ENCODE assay signal across 17 mouse cellular contexts in genomic region chr17:48881946-48882345, GRCm38 (mm10). TPM values are rescaled to one million over a fixed set of nuclear protein-coding genes. Genes with fewer than 3 reads are reported as not detected.
DNase-seq lines count a peak whose midpoint lies in the region.
"Had no signal": no experiment of that assay in that cellular context is flagged by ENCODE, and none has a peak within 500 bp of the region (broad histone marks: within the 10 kb centered on the region; RNA-seq: fewer than 3 reads in every experiment).

No protein-coding gene starts in this region.

- intact Hi-C loops in left cerebral cortex, postnatal 4 days (cut with DNase I), result no loop called here
- intact Hi-C loops in left cerebral cortex, postnatal 10 days (cut with DNase I), result no loop called here

- DNase-seq in cerebellum, postnatal 14 days, result peak; percentile 27 to 56
- DNase-seq in cerebellum, postnatal 4 days (ENCODE audit: low spot score in 2 of 2), result no peak
- DNase-seq in left cerebral cortex, postnatal 4 days, result peak; percentile 36
- no peak for DNase-seq in left cerebral cortex, postnatal 10 days (ENCODE audit: extremely low spot score in 1 of 2, low spot score in 2 of 2)
- DNase-seq in retina, postnatal 1 day, result peak; percentile 4
- DNase-seq in retina, embryonic 14.5 days (ENCODE audit: low spot score), result no peak
- DNase-seq: adrenal gland, adult 2 months; adrenal gland, postnatal 25 days; cerebellum, adult 18-20 months; cerebellum, adult 9-10 months; forebrain, postnatal 0 days; gastrocnemius, adult 2 months; gastrocnemius, postnatal 14 days; heart, adult 11 months had no signal

RNA-seq across cellular contexts. Expression of gene Lrfn2, which starts 50.2 kb away (rescaled TPM):
- 10 to 100 TPM; 47.2 to 47.4 TPM for total RNA-seq in left cerebral cortex, postnatal 4 days (2021)
- total RNA-seq in left cerebral cortex, postnatal 10 days (2021), result 10 to 100 TPM; 39.2 to 42.5 TPM
- total RNA-seq: common myeloid progenitor, adult 5-6 weeks; hematopoietic stem cell, adult 5-6 weeks; MEL had no signal

Comparison
In these comparisons a context has a peak if more than half of its experiments do, and no peak if none do; other contexts are left out.
1. DNase-seq: peak in cerebellum, postnatal 14 days (2 of 2), left cerebral cortex, postnatal 4 days (single experiment) and retina, postnatal 1 day (single experiment); none in cerebellum, postnatal 4 days (0 of 2), left cerebral cortex, postnatal 10 days (0 of 2) and retina, embryonic 14.5 days (single experiment).